Mouse (Mus musculus): ENCODE results near the gene S100a2. TPM values are rescaled to one million over a fixed set of nuclear protein-coding genes. Genes with fewer than 3 reads are reported as not detected.

S100a2 gene
- polyA plus RNA-seq, 1 experiment: not detected

Other genes with a start within 250 kb of the S100a2 start
- gene Slc27a3, start 200.3 kb upstream of the S100a2 start, polyA plus RNA-seq (2012; rRNA removed): 4.6 and 5.9 TPM in 2 replicates
- 28.7 and 32.2 TPM in 2 replicates for gene Ints3, start 156.6 kb upstream of the S100a2 start, polyA plus RNA-seq (2012; rRNA removed)
- 6.1 and 10.1 TPM in 2 replicates for gene Npr1, start 124.4 kb upstream of the S100a2 start, polyA plus RNA-seq (2012; rRNA removed)
- 21.4 and 23.6 TPM in 2 replicates for gene Ilf2, start 114.1 kb upstream of the S100a2 start, polyA plus RNA-seq (2012; rRNA removed)
- 13.6 and 14.2 TPM in 2 replicates for gene Snapin, start 99.2 kb upstream of the S100a2 start, polyA plus RNA-seq (2012; rRNA removed)
- 35.2 and 38.0 TPM in 2 replicates for gene Chtop, start 80.7 kb upstream of the S100a2 start, polyA plus RNA-seq (2012; rRNA removed)
- 44.1 and 52.5 TPM in 2 replicates for gene S100a1, start 75.9 kb upstream of the S100a2 start, polyA plus RNA-seq (2012; rRNA removed)
- gene S100a13, start 75.8 kb upstream of the S100a2 start, polyA plus RNA-seq (2012; rRNA removed): 36.9 and 50.0 TPM in 2 replicates
- 5.5 and 6.4 TPM in 2 replicates for gene S100a14, start 63.4 kb upstream of the S100a2 start, polyA plus RNA-seq (2012; rRNA removed)
- 75.2 and 122 TPM in 2 replicates for gene S100a16, start 53.0 kb upstream of the S100a2 start, polyA plus RNA-seq (2012; rRNA removed)
- gene S100a3, start 29.7 kb upstream of the S100a2 start, polyA plus RNA-seq (2012; rRNA removed): 0.76 TPM in 1 of 2 replicates, not detected in the other
- gene Gm42674, start 11.7 kb downstream of the S100a2 start, polyA plus RNA-seq (2012; rRNA removed): not detected in 2 replicates
- 8.3 and 8.7 TPM in 2 replicates for gene S100a4, start 13.5 kb downstream of the S100a2 start, polyA plus RNA-seq (2012; rRNA removed)
- gene S100a5, start 18.3 kb downstream of the S100a2 start, polyA plus RNA-seq (2012; rRNA removed): not detected in 2 replicates
- gene S100a6, start 22.6 kb downstream of the S100a2 start, polyA plus RNA-seq (2012; rRNA removed): 345 and 383 TPM in 2 replicates
- gene S100a7a, start 63.8 kb downstream of the S100a2 start, polyA plus RNA-seq (2012; rRNA removed): 0.11 and 0.14 TPM in 2 replicates
- gene S100a8, start 78.7 kb downstream of the S100a2 start, polyA plus RNA-seq (2012; rRNA removed): 0.97 TPM in 1 of 2 replicates, not detected in the other
- 0.63 and 0.80 TPM in 2 replicates for gene S100a9, start 105.5 kb downstream of the S100a2 start, polyA plus RNA-seq (2012; rRNA removed)
- gene Pglyrp4, start 136.7 kb downstream of the S100a2 start, polyA plus RNA-seq (2012; rRNA removed): not detected in 2 replicates
- not detected in 2 replicates for gene Gm5849, start 187.6 kb downstream of the S100a2 start, polyA plus RNA-seq (2012; rRNA removed)

Measured in large intestine, adult 2 months (tissue).